Mouse (Mus musculus) C2C12 (cell line): ENCODE measurements around the gene Baiap3.

Experiments
- CEBPB ChIP-seq: IDR thresholded peaks from one replicate; pipeline ENCODE4 v1.6.1; 2011; ENCODE audit warnings: low read depth, mild to moderate bottlenecking, control low read depth, moderate library complexity
- CTCF ChIP-seq: IDR thresholded peaks from one replicate; pipeline ENCODE4 v1.5.1; 2011; ENCODE audit not compliant: control insufficient read depth, insufficient read depth, insufficient read length
- MYOD1 ChIP-seq: IDR thresholded peaks from one replicate; pipeline ENCODE4 v1.6.1; 2011; ENCODE audit warnings: low read depth; ENCODE audit not compliant: control insufficient read depth, insufficient read length
- MYOG ChIP-seq: IDR thresholded peaks from one replicate; pipeline ENCODE4 v1.6.1; 2011; ENCODE audit not compliant: control insufficient read depth, insufficient read length; ENCODE audit errors: extremely low read depth
- USF1 ChIP-seq: IDR thresholded peaks from one replicate; pipeline ENCODE4 v1.6.1; 2011; ENCODE audit warnings: low read depth, mild to moderate bottlenecking, control low read depth, moderate library complexity

DNA sequence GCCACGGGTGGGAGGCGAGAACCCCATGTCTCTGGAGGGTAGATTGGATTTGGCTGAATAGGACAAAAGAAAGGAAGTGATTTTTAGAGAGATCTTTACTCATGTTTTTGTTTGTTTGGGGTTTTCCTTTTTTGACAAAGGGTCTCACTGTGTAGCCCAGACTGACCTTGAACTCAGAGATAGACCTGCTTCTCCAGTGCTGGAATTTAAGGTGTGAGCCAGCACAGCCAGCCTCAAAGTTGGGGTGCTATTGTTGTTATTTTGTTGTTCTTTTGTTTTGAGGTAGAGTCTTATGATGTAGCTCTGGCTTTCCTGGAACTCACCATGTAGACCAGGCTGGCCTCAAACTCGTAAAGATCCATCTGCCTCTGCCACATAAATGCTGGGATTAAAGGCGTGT is 53.8 kb downstream of the Baiap3 start:
- TF ChIP-seq CTCF (no peak), MYOG (no peak), MYOD1 (no peak), USF1 (no peak), CEBPB (no peak)
